Mouse (Mus musculus): ENCODE data around the gene Pln. TPM values are rescaled to one million over a fixed set of nuclear protein-coding genes. Genes with fewer than 3 reads are reported as not detected.

Gene Pln
- polyA plus RNA-seq, 1 experiment = 0.79 TPM

GRCm38 (mm10) chr10:53394923-53395629 lies 57.6 kb downstream of the Pln start:
- Histone ChIP-seq H3K27me3 (ENCODE audit: control insufficient read depth, insufficient read depth, low read length) (no peaks in the 10 kb centered on the region), H3K4me1 (ENCODE audit: control insufficient read depth, insufficient read depth, insufficient read length) (no peaks in the 10 kb centered on the region), H3K4me3 (ENCODE audit: extremely low read depth, insufficient read depth, insufficient read length) (no peak overlapping the region), H3K36me3 (ENCODE audit: control insufficient read depth, insufficient read depth, low read length) (no peaks in the 10 kb centered on the region), H3K27ac (ENCODE audit: insufficient read depth, low read length) (no peak overlapping the region)
- TF ChIP-seq POLR2A (IDR thresholded peaks at IDR 0.05; ENCODE audit: low read depth, low read length) = no peak
- TF ChIP-seq CTCF (IDR thresholded peaks at IDR 0.05; ENCODE audit: extremely low read depth, insufficient read depth, insufficient read length, insufficient replicate concordance) = no peak
- no peak for DNase-seq (ENCODE audit: low read depth in 1 of 2, low spot score in 2 of 2)
- 91% methylated on average over 9 of the region's 9 CpGs for WGBS

Other genes starting within 250 kb of the Pln start
- 1.2 and 1.4 TPM in 2 replicates for gene Cep85l, start 42.3 kb downstream of the Pln start, polyA plus RNA-seq (2012; rRNA removed)